Mouse (Mus musculus): Measurements from ENCODE around the gene Bud13.
"Not testable (repeated sequence)": the region's sequence is repeated elsewhere in the genome, so short reads cannot be mapped to it uniquely, and the experiment has no call there.

Bud13 gene

GRCm38 (mm10) chr9:46302142-46302541 lies 19.3 kb downstream of the Bud13 start:
- DNase-seq (ENCODE audit: low spot score in 2 of 2) = peak; percentile 23 to 75

- no peak for DNase-seq (ENCODE audit: low spot score in 2 of 2)
Observed at GRCm38 (mm10) chr9:46309121-46309520, 26.3 kb downstream of the Bud13 start.

- DNase-seq (ENCODE audit: low spot score in 2 of 2) = peak; percentile 46 to 80
Observed at GRCm38 (mm10) chr9:46314507-46314906, 31.7 kb downstream of the Bud13 start.

DNA sequence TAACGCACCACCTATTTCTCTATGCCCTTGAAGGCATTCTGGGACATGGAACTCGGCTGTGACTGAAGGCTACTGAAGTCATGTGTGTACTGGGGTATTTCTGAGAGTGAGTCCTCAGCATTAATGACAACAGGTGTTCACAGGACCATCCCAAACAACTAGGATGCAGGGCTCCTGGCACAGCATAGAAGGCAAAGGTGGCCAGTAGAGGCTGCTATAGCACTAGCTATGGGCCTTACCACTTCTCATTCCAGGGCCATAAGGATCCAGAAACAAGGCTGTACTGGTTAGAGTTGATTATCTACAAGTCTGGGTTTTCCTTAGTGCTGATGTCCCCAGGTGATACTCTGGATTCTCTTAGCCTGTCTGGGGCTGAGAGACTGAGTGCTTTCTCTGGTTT lies 32.1 kb downstream of the Bud13 start:
- DNase-seq (ENCODE audit: low spot score in 2 of 2) = no peak

DNA sequence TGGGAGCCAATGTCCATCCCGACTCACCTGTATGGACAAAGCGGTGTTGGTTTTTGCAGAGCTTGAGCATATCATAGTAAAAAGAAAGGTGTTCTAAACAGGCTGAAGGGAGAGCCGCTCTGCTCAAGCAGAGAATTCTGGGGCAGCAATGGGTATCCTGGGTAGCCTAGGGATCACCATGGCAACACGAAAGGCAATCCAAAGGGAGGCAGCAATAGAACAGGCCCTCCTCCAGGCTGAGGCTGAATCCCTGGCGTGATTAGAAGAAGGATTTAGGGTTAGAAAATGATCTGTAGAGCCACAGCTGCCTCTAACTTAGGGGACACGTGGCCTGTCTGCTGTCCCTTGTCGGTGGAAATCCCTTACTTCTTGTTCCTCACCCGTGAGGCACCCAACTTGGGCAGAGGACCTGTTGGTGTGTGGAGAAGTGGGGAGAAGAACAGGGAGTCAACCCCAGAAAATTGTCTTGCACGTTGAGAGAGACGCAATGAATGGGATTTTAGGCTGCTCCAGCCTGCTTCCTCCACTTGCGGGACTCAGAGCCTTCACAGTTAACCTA lies 33.1 kb downstream of the Bud13 start:
- no peak for DNase-seq (ENCODE audit: low spot score in 2 of 2)

DNA sequence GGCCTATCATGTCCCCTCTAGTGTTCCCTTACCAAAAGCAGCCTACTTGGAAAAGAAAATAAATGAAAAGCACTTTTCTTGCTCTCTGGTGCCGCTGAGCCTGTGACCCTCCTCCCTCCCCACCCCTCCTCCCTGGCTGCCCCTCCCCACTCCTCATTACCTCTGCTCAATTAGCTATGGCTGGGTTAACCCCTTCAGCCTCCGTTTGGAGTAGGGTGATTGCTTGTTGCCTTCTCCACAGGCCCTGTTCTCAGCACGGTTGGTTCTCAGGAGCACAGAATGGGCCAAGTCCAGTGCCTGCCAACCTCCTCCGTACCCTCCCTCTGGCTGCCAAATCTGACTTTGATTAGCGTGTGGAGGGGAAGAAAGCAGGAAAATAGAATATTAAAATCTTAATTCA lies 33.6 kb downstream of the Bud13 start:
- DNase-seq (ENCODE audit: low spot score in 2 of 2) = no peak

GRCm38 (mm10) chr9:46316909-46317308 lies 34.1 kb downstream of the Bud13 start:
- DNase-seq (ENCODE audit: low spot score in 2 of 2) = no peak

DNA sequence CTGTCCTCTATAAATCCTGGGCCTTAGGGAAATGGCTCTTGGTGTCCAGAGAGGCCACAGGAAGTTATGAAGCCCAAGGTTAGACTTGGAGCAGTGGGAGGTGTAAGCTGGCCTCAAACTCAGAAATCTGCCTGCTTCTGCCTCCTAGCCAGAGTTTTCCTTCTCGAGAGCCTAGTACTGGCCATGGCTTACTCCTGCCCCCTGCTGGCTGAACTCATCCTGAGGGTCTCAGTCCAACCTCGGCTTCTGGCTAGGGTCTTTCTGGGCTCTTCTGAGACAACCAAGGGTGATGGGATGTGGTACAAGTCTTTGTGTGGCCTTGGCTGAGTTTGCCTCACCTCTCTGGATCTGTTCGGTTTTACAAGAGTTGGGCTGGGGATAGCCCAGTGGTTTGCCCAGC lies 35.1 kb downstream of the Bud13 start:
- DNase-seq (ENCODE audit: low spot score in 2 of 2) = no peak

DNA sequence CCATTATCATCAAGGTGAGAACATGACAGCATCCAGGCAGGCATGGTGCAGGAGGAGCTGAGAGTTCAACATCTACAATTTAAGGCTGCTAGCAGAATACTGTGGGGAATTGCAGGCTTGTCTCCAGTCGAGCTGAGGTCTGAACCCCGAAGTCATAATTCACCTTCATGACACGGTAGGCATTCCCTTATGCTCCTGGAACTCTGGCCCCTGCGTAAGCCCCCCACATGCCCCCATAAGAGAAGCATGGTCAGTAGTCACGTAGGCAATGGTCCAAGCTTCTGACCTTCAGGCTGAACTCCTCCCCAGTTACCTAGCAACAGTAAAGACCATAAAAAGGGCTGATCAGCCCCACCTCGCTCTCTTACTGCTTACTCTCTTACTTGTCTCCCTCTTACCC lies 37.1 kb downstream of the Bud13 start, which contains the start of gene 4931429L15Rik:
TSS of gene 4931429L15Rik (minus strand) at position 101 of the 400 bp plus-strand sequence.
- DNase-seq (ENCODE audit: low spot score in 2 of 2) = not testable (repeated sequence)

DNA sequence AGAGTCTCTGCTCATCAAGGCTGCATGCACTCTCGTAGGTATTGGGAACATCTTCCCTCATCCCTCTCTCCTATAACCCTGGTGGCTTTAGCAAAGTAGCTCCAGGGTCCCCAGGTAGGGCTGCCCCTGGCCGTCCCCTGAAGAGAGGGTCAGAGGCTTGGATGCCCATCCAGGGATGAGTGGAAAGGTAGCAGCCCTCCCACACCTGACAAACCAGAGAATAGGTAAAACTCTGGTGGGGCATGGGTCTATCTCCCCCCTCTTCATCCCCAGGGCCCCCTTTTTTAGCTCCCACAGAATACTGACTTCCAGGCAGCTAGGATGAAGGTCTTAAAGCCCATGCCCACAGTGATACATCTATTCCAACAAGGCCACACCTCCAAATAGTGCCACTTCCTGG lies 37.7 kb downstream of the Bud13 start:
- no peak for DNase-seq (ENCODE audit: low spot score in 2 of 2)

- DNase-seq (ENCODE audit: low spot score in 2 of 2) = no peak
Observed at GRCm38 (mm10) chr9:46326694-46327405, 44.0 kb downstream of the Bud13 start.

DNA sequence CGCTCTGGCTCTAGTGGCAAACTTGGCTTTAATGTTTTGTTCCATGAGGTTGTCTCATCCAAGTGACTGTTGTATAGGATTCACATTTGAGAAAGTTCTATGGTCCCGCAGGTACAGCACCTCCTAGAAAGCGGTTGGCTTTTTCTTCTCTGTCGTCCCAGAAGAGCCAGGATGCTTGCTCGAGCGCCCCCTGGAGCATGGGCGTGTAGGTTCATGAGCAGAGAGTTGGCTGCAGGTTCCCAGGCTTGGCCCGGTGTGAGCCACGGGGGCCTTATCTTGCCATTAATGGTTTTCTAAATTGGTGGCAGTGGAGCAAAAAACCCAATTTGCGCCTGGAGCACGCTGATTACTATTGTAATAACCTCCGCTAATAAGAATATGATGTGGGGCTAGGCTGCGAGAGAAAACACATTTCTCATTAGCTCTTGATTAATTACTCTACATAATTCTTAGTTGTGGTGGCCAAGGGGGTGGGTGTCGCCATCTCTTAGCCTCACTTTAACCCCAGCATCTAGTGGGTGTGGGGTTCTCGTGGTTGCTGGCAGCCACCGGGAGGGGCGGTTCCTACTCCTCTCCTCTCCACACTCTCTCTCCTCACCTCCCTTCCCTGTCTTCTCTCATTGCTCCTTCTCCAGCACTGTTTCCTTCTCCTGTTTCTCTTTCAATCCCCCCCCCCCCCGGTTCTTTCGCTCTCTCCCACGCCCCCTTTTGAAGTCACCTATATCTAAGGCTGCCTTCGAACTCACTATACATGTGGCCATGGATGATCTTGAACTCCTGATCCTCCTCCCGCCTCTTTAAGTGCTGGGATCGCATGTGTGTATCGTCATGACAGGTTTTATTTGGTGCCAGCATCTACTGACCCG lies 45.1 kb downstream of the Bud13 start:
- DNase-seq (ENCODE audit: low spot score in 2 of 2) = no peak

- no peak for DNase-seq (ENCODE audit: low spot score in 2 of 2)
Observed at GRCm38 (mm10) chr9:46328572-46329249, 45.9 kb downstream of the Bud13 start.

GRCm38 (mm10) chr9:46329250-46329648 lies 46.4 kb downstream of the Bud13 start:
- no peak for DNase-seq (ENCODE audit: low spot score in 2 of 2)

DNA sequence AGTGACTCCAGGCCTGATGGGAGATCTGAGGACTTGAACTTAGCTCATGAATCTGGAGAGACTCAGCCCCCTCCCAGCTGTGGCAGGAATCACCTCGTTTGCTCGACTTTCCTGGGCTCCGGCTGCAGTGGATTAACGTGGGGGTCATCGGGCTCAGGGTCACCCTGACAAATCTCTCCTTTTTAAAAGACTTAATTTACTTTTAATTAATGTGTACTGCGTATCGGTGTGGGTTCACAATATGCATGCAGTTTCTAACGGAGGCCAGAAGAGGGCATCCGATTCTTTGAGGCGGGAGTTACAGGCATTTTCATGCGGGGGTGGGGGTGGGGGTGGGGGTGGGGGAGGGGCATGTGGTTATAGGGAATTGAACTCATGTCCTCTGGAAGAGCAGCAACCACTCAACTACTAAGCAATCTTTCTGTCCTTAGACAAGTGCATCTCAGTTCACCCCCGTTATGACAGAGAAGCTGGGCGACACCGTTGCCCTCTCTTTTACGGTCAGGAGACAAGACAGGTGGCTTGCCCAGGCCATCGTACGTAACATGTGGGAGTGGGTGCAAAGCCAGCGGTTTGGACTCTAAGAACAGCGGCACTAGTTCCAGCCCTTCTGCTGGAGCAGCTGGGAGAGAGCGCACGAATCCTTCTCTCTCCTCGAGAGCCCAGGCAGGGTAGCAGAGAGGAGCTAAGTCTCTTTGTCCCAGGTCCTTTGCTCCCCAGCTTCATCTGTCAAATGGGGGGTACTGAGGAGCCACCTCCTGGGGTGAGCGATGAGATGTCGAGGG lies 47.2 kb downstream of the Bud13 start:
- no peak for DNase-seq (ENCODE audit: low spot score in 2 of 2)

- no peak for DNase-seq (ENCODE audit: low spot score in 2 of 2)
Observed at GRCm38 (mm10) chr9:46330586-46330895, 47.7 kb downstream of the Bud13 start.

GRCm38 (mm10) chr9:46331301-46331700 lies 48.5 kb downstream of the Bud13 start:
- DNase-seq (ENCODE audit: low spot score in 2 of 2) = no peak

DNA sequence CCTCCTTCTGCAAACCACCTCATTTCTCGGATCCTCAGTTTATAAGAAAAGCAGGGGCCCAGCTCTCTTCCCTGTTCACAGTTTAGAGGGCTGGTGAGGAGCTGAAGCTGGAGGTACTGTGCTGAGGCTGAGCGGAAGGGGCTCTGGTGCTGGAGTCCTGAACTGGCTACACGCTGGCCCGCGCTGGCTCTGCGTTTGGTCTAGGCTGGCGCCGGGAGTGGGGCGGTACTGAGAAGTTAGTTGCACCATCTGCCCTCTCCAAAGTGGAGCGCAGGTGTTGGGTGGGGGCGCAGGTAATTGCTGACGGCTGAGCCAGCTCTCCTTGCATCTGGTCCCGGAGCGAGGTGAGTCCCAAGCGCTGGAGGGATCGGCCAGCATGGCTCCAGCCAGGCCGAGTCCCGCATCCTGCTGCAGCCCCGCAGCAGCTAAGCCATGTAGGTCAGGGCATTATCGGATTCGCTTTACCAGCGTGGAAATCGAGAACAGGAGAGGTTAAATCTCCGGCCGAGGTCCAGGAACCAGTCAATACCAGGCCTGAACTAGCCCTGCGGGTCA lies 51.7 kb downstream of the Bud13 start:
- no peak for DNase-seq (ENCODE audit: low spot score in 2 of 2)

DNA sequence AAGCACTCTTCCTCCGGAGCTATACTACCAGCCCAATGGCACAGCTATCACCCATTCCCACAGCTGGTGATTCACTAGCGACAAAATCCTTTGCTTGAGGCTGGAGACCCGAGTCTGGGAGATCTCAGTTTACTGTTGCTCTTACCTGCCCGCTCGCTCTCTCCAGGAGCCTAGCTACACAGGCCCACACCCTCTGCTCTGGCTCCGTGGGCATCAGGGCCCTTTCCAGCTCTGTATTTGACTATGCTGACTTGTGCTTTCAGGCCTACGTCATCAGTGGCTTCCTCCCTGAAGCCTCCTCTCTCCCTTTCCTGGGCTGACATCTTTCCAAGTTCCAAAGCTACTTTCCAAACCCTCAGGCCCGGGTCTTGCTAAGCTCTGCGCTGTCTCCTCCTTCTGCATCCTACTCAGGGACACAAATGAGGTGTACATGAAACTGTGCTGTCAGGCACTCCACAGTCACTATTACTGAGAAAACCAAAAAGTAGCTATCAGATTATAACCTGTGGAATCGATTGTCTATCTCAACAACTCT lies 52.7 kb downstream of the Bud13 start:
- DNase-seq (ENCODE audit: low spot score in 2 of 2) = no peak

- DNase-seq (ENCODE audit: low spot score in 2 of 2) = not testable (repeated sequence)
Observed at GRCm38 (mm10) chr9:46336294-46336693, 53.5 kb downstream of the Bud13 start.

GRCm38 (mm10) chr9:46337331-46337730 lies 54.5 kb downstream of the Bud13 start:
- DNase-seq (ENCODE audit: low spot score in 2 of 2) = no peak
